Mouse (Mus musculus) stomach, postnatal 0 days (tissue): ENCODE measurements around the gene Anapc1.

ENCODE experiments used
- CTCF ChIP-seq: IDR thresholded peaks from 2 replicates; pipeline ENCODE4 v1.5.1; 2016; ENCODE audit warnings: antibody characterized with exemption, low read depth, mild to moderate bottlenecking, moderate library complexity
- EP300 ChIP-seq: optimal IDR thresholded peaks from 2 replicates; pipeline ENCODE3; 2016; ENCODE audit warnings: antibody characterized with exemption

GRCm38 (mm10) chr2:128719380-128719779, 32.2 kb upstream of the Anapc1 start:
- TF ChIP-seq EP300 (no peak), CTCF (no peak)
